Mouse (Mus musculus): ENCODE measurements around the gene Olfr1424. TPM values are rescaled to one million over a fixed set of nuclear protein-coding genes. Genes with fewer than 3 reads are reported as not detected.
"Not testable (repeated sequence)": the region's sequence is repeated elsewhere in the genome, so short reads cannot be mapped to it uniquely, and the experiment has no call there.

The Olfr1424 gene
- polyA plus RNA-seq (2014; fragmentation: Nextera tagmentation; extraction: Ambion mirVana) = not detected in 2 replicates

GRCm38 (mm10) chr19:12062582-12062981 lies at the start of gene Olfr1424:
Gene Olfr1424 (minus strand): TSS chr19:12062682.
- not testable (repeated sequence) for ATAC-seq (replicated peaks; ENCODE audit: insufficient number of reproducible peaks, low FRiP score, low TSS enrichment); H3K27me3 ChIP-seq (ENCODE audit: control insufficient read depth, insufficient read depth, low read length); H3K4me2 ChIP-seq; H3K27ac ChIP-seq (ENCODE audit: low read depth, low read length); H3K36me3 ChIP-seq (ENCODE audit: control insufficient read depth, insufficient read depth, low read length); H3K9ac ChIP-seq (ENCODE audit: low read depth, low read length); H3K9me3 ChIP-seq (replicated peaks; ENCODE audit: control insufficient read depth, low read length); H3K4me3 ChIP-seq (ENCODE audit: low read depth, low read length); H3K4me1 ChIP-seq (ENCODE audit: control insufficient read depth, insufficient read depth, low read length)
- WGBS (ENCODE audit: insufficient replicate concordance) = 83% methylated on average over 1 of the region's 1 CpGs

- H3K9me3 ChIP-seq (replicated peaks; ENCODE audit: control insufficient read depth, low read length) = no peaks in the 10 kb centered on the region
- no peaks in the 10 kb centered on the region for H3K27me3 ChIP-seq (ENCODE audit: control insufficient read depth, insufficient read depth, low read length)
- H3K27ac ChIP-seq (ENCODE audit: low read depth, low read length) = no peak overlapping the region
- H3K9ac ChIP-seq (ENCODE audit: low read depth, low read length) = no peak overlapping the region
- 52% methylated on average over 1 of the region's 1 CpGs for WGBS (ENCODE audit: insufficient replicate concordance)
- no peak for ATAC-seq (replicated peaks; ENCODE audit: insufficient number of reproducible peaks, low FRiP score, low TSS enrichment)
- no peaks in the 10 kb centered on the region for H3K36me3 ChIP-seq (ENCODE audit: control insufficient read depth, insufficient read depth, low read length)
- no peaks in the 10 kb centered on the region for H3K4me1 ChIP-seq (ENCODE audit: control insufficient read depth, insufficient read depth, low read length)
- no peak overlapping the region for H3K4me3 ChIP-seq (ENCODE audit: low read depth, low read length)
- H3K4me2 ChIP-seq = no peak overlapping the region
These were observed 42.1 kb upstream of the Olfr1424 start for GRCm38 (mm10) chr19:12104541-12104940.

- no peak within 1 kb of the TSS for H3K4me2 ChIP-seq
- H3K9me3 ChIP-seq (replicated peaks; ENCODE audit: control insufficient read depth, low read length) = no peaks in the 10 kb centered on the region
- no peaks in the 10 kb centered on the region for H3K4me1 ChIP-seq (ENCODE audit: control insufficient read depth, insufficient read depth, low read length)
- H3K36me3 ChIP-seq (ENCODE audit: control insufficient read depth, insufficient read depth, low read length) = no peaks in the 10 kb centered on the region
- no peak within 1 kb of the TSS for H3K4me3 ChIP-seq (ENCODE audit: low read depth, low read length)
- ATAC-seq (replicated peaks; ENCODE audit: insufficient number of reproducible peaks, low FRiP score, low TSS enrichment) = no peak
- H3K27me3 ChIP-seq (ENCODE audit: control insufficient read depth, insufficient read depth, low read length) = no peaks in the 10 kb centered on the region
- no peak within 1 kb of the TSS for H3K9ac ChIP-seq (ENCODE audit: low read depth, low read length)
- 87% methylated on average over 2 of the region's 2 CpGs for WGBS (ENCODE audit: insufficient replicate concordance)
- H3K27ac ChIP-seq (ENCODE audit: low read depth, low read length) = no peak within 1 kb of the TSS
These were observed 40.8 kb upstream of the Olfr1424 start, which contains the start of gene Olfr1427 for GRCm38 (mm10) chr19:12103234-12103633. Gene Olfr1427 (minus strand): TSS chr19:12103334.

- Histone ChIP-seq H3K36me3 (ENCODE audit: control insufficient read depth, insufficient read depth, low read length) (no peaks in the 10 kb centered on the region), H3K4me1 (ENCODE audit: control insufficient read depth, insufficient read depth, low read length) (no peaks in the 10 kb centered on the region), H3K9me3 (replicated peaks; ENCODE audit: control insufficient read depth, low read length) (no peaks in the 10 kb centered on the region), H3K4me3 (ENCODE audit: low read depth, low read length) (no peak within 1 kb of the TSS), H3K4me2 (no peak within 1 kb of the TSS), H3K27me3 (ENCODE audit: control insufficient read depth, insufficient read depth, low read length) (no peaks in the 10 kb centered on the region), H3K27ac (ENCODE audit: low read depth, low read length) (no peak within 1 kb of the TSS), H3K9ac (ENCODE audit: low read depth, low read length) (no peak within 1 kb of the TSS)
- ATAC-seq (replicated peaks; ENCODE audit: insufficient number of reproducible peaks, low FRiP score, low TSS enrichment) = no peak
- WGBS (ENCODE audit: insufficient replicate concordance) = 66% methylated on average over 1 of the region's 1 CpGs
These were observed 29.4 kb upstream of the Olfr1424 start, which contains the start of gene Olfr1426 for GRCm38 (mm10) chr19:12091913-12092312. Gene Olfr1426 (minus strand): TSS chr19:12092013.

- H3K36me3 ChIP-seq (ENCODE audit: control insufficient read depth, insufficient read depth, low read length); H3K4me3 ChIP-seq (ENCODE audit: low read depth, low read length); ATAC-seq (replicated peaks; ENCODE audit: insufficient number of reproducible peaks, low FRiP score, low TSS enrichment); H3K27me3 ChIP-seq (ENCODE audit: control insufficient read depth, insufficient read depth, low read length); H3K27ac ChIP-seq (ENCODE audit: low read depth, low read length); H3K4me2 ChIP-seq; H3K4me1 ChIP-seq (ENCODE audit: control insufficient read depth, insufficient read depth, low read length); H3K9me3 ChIP-seq (replicated peaks; ENCODE audit: control insufficient read depth, low read length); H3K9ac ChIP-seq (ENCODE audit: low read depth, low read length): not testable (repeated sequence)
- WGBS (ENCODE audit: insufficient replicate concordance) = 80% methylated on average over 4 of the region's 4 CpGs
These were observed 15.1 kb upstream of the Olfr1424 start, which contains the start of gene Olfr1425 for GRCm38 (mm10) chr19:12077631-12078030. Gene Olfr1425 (minus strand): TSS chr19:12077731.

- WGBS (ENCODE audit: insufficient replicate concordance) = 76% methylated on average over 1 of the region's 1 CpGs
- H3K4me2 ChIP-seq; H3K9ac ChIP-seq (ENCODE audit: low read depth, low read length): not testable (repeated sequence)
These were observed 7.1 kb upstream of the Olfr1424 start for GRCm38 (mm10) chr19:12069546-12069945.

GRCm38 (mm10) chr19:12067806-12068205 lies 5.3 kb upstream of the Olfr1424 start:
- WGBS (ENCODE audit: insufficient replicate concordance) = 48% methylated on average over 1 of the region's 1 CpGs
- H3K9me3 ChIP-seq (replicated peaks; ENCODE audit: control insufficient read depth, low read length); H3K4me3 ChIP-seq (ENCODE audit: low read depth, low read length); H3K36me3 ChIP-seq (ENCODE audit: control insufficient read depth, insufficient read depth, low read length); H3K4me1 ChIP-seq (ENCODE audit: control insufficient read depth, insufficient read depth, low read length); H3K27me3 ChIP-seq (ENCODE audit: control insufficient read depth, insufficient read depth, low read length); H3K27ac ChIP-seq (ENCODE audit: low read depth, low read length); H3K9ac ChIP-seq (ENCODE audit: low read depth, low read length); ATAC-seq (replicated peaks; ENCODE audit: insufficient number of reproducible peaks, low FRiP score, low TSS enrichment); H3K4me2 ChIP-seq: not testable (repeated sequence)

More at GRCm38 (mm10) chr19:12069546-12069945, 7.1 kb upstream of the Olfr1424 start:
- not testable (repeated sequence) for ATAC-seq (replicated peaks; ENCODE audit: insufficient number of reproducible peaks, low FRiP score, low TSS enrichment); H3K9me3 ChIP-seq (replicated peaks; ENCODE audit: control insufficient read depth, low read length); H3K27me3 ChIP-seq (ENCODE audit: control insufficient read depth, insufficient read depth, low read length); H3K4me3 ChIP-seq (ENCODE audit: low read depth, low read length); H3K4me1 ChIP-seq (ENCODE audit: control insufficient read depth, insufficient read depth, low read length); H3K27ac ChIP-seq (ENCODE audit: low read depth, low read length); H3K36me3 ChIP-seq (ENCODE audit: control insufficient read depth, insufficient read depth, low read length)

GRCm38 (mm10) chr19:12043163-12043562 lies 19.3 kb downstream of the Olfr1424 start:
- no peaks in the 10 kb centered on the region for H3K36me3 ChIP-seq (ENCODE audit: control insufficient read depth, insufficient read depth, low read length)
- no peaks in the 10 kb centered on the region for H3K4me1 ChIP-seq (ENCODE audit: control insufficient read depth, insufficient read depth, low read length)
- H3K4me3 ChIP-seq (ENCODE audit: low read depth, low read length) = no peak overlapping the region
- H3K27ac ChIP-seq (ENCODE audit: low read depth, low read length) = no peak overlapping the region
- no peaks in the 10 kb centered on the region for H3K9me3 ChIP-seq (replicated peaks; ENCODE audit: control insufficient read depth, low read length)
- H3K9ac ChIP-seq (ENCODE audit: low read depth, low read length) = no peak overlapping the region
- ATAC-seq (replicated peaks; ENCODE audit: insufficient number of reproducible peaks, low FRiP score, low TSS enrichment) = no peak
- no peaks in the 10 kb centered on the region for H3K27me3 ChIP-seq (ENCODE audit: control insufficient read depth, insufficient read depth, low read length)
- H3K4me2 ChIP-seq = no peak overlapping the region
- whole genome bisulfite sequencing (ENCODE audit: insufficient replicate concordance) = 77% methylated on average over 5 of the region's 5 CpGs

GRCm38 (mm10) chr19:12041217-12041616 lies 21.3 kb downstream of the Olfr1424 start, which contains the start of gene Olfr1423:
Gene Olfr1423 (minus strand): TSS chr19:12041317.
- Histone ChIP-seq H3K9ac (ENCODE audit: low read depth, low read length) (no peak within 1 kb of the TSS), H3K4me1 (ENCODE audit: control insufficient read depth, insufficient read depth, low read length) (no peaks in the 10 kb centered on the region)

More at GRCm38 (mm10) chr19:12041217-12041616, 21.3 kb downstream of the Olfr1424 start, which contains the start of gene Olfr1423:
- Histone ChIP-seq H3K4me3 (ENCODE audit: low read depth, low read length) (no peak within 1 kb of the TSS), H3K36me3 (ENCODE audit: control insufficient read depth, insufficient read depth, low read length) (no peaks in the 10 kb centered on the region), H3K27ac (ENCODE audit: low read depth, low read length) (no peak within 1 kb of the TSS), H3K4me2 (no peak within 1 kb of the TSS), H3K27me3 (ENCODE audit: control insufficient read depth, insufficient read depth, low read length) (no peaks in the 10 kb centered on the region), H3K9me3 (replicated peaks; ENCODE audit: control insufficient read depth, low read length) (no peaks in the 10 kb centered on the region)
- ATAC-seq (replicated peaks; ENCODE audit: insufficient number of reproducible peaks, low FRiP score, low TSS enrichment) = no peak
- 52% methylated on average over 2 of the region's 2 CpGs for WGBS (ENCODE audit: insufficient replicate concordance)

Data from heart, embryonic 11.5 days (tissue).